ENCODE assay signal across 19 mouse cellular contexts in the genomic region with DNA sequence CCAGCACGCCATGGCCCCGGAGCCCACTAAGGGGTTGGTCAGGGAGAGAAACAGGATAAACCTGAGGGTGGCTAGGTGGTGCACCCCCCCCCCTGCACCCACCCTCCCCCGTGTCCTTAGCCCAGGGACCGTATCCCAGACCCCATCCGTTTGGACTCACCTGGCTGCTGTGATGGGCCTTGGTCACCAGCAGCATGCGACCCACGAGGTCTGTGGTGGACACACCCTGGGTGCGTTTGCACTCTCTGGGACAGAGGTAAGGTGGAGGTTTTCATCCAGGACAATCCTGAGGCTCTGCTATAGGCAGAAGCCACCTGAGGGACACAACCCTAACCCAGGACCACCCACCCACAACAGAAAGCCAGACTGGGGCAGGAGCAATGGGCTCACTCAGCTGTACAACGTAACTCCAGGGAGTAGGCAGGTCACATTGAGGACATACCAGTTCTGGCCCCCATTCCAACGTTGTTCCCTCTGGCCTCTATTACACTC. TPM values are rescaled to one million over a fixed set of nuclear protein-coding genes. Genes with fewer than 3 reads are reported as not detected.
A peak's percentile ranks its signal among the peaks of the same experiment; 100 is the strongest.
DNase-seq lines count a peak whose midpoint lies in the region; ATAC-seq and TF ChIP-seq lines count a peak whose summit lies in the region.
"Had no signal": no experiment of that assay in that cellular context is flagged by ENCODE, and none has a peak within 500 bp of the region (broad histone marks: within the 10 kb centered on the region; RNA-seq: fewer than 3 reads in every experiment).

No protein-coding gene starts in this region.

- no peak overlapping the region for H3K4me2 ChIP-seq in forebrain, embryonic 11.5 days (ENCODE audit: low read depth, low read length, severe bottlenecking)
- H3K4me2 ChIP-seq in intestine, postnatal 0 days (replicated peaks; ENCODE audit: low read depth) = no peak overlapping the region
- no peak overlapping the region for H3K4me2 ChIP-seq in intestine, embryonic 16.5 days (ENCODE audit: low read depth, low read length)
- H3K4me2 ChIP-seq: embryonic facial prominence, embryonic 13.5 days; heart, embryonic 13.5 days; intestine, embryonic 15.5 days had no signal

- no peak overlapping the region for H3K4me3 ChIP-seq in forebrain, embryonic 11.5 days (ENCODE audit: low read depth, low read length)
- H3K4me3 ChIP-seq in forebrain, embryonic 10.5 days = no peak overlapping the region; the same call in 1 of the 2 replicates
- no peak overlapping the region for H3K4me3 ChIP-seq in intestine, postnatal 0 days (ENCODE audit: low read depth, low read length)
- no peak overlapping the region for H3K4me3 ChIP-seq in intestine, embryonic 16.5 days (ENCODE audit: low read length)
- H3K4me3 ChIP-seq: embryonic facial prominence, embryonic 13.5 days; erythroblast, embryonic 14.5 days; gastrocnemius, adult 2 months; heart, embryonic 13.5 days; intestine, embryonic 15.5 days had no signal

- no peak overlapping the region for H3K9ac ChIP-seq in forebrain, embryonic 11.5 days (ENCODE audit: low read length)
- H3K9ac ChIP-seq in intestine, postnatal 0 days (ENCODE audit: low read depth, low read length) = no peak overlapping the region
- no peak overlapping the region for H3K9ac ChIP-seq in intestine, embryonic 16.5 days (ENCODE audit: low read depth, low read length)
- H3K9ac ChIP-seq: embryonic facial prominence, embryonic 13.5 days; forebrain, postnatal 0 days; heart, embryonic 13.5 days; intestine, embryonic 15.5 days had no signal

- no peaks in the 10 kb centered on the region for H3K9me3 ChIP-seq in forebrain, embryonic 11.5 days (ENCODE audit: control insufficient read depth, low read length)
- no peaks in the 10 kb centered on the region; the same call in 1 of the 2 replicates for H3K9me3 ChIP-seq in forebrain, embryonic 10.5 days
- H3K9me3 ChIP-seq in intestine, postnatal 0 days (ENCODE audit: control insufficient read depth) = no peaks in the 10 kb centered on the region
- H3K9me3 ChIP-seq in intestine, embryonic 16.5 days (ENCODE audit: control insufficient read depth, low read length) = no peaks in the 10 kb centered on the region
- H3K9me3 ChIP-seq: embryonic facial prominence, embryonic 10.5 days; embryonic facial prominence, embryonic 13.5 days; heart, embryonic 13.5 days; intestine, embryonic 15.5 days had no signal

- WGBS in forebrain, embryonic 11.5 days = 86% methylated on average over 10 of the region's 10 CpGs
- WGBS in forebrain, embryonic 10.5 days = 94% methylated on average over 10 of the region's 10 CpGs
- 79% methylated on average over 10 of the region's 10 CpGs for WGBS in intestine, postnatal 0 days
- 89% methylated on average over 10 of the region's 10 CpGs for WGBS in intestine, embryonic 16.5 days

- ATAC-seq in cerebellum, adult (ENCODE audit: insufficient number of reproducible peaks, low FRiP score, low TSS enrichment) = no peak
- ATAC-seq in forebrain, embryonic 11.5 days (replicated peaks; ENCODE audit: low FRiP score) = no peak
- no peak for ATAC-seq in intestine, postnatal 0 days
- no peak for ATAC-seq in intestine, embryonic 16.5 days
- ATAC-seq: forebrain, embryonic 14.5 days; intestine, embryonic 15.5 days had no signal

- H3K4me1 ChIP-seq in forebrain, embryonic 11.5 days (replicated peaks; ENCODE audit: control insufficient read depth, insufficient read depth, low read length) = peaks cover 11% of the 10 kb centered on the region; the same call in 1 of the 2 replicates
- H3K4me1 ChIP-seq in forebrain, embryonic 10.5 days = peaks cover 43% of the 10 kb centered on the region
- peaks cover 6% of the 10 kb centered on the region; the same call in 1 of the 2 replicates for H3K4me1 ChIP-seq in intestine, postnatal 0 days (replicated peaks; ENCODE audit: control insufficient read depth, insufficient read depth, low read length)
- H3K4me1 ChIP-seq in intestine, embryonic 16.5 days (ENCODE audit: control insufficient read depth, insufficient read depth, low read length) = peaks cover 32% of the 10 kb centered on the region

- no peaks in the 10 kb centered on the region for H3K27me3 ChIP-seq in forebrain, embryonic 11.5 days (ENCODE audit: control insufficient read depth, insufficient read depth, low read length)
- peaks cover 14% of the 10 kb centered on the region for H3K27me3 ChIP-seq in forebrain, embryonic 10.5 days (ENCODE audit: poor library complexity, severe bottlenecking)
- H3K27me3 ChIP-seq in intestine, postnatal 0 days (replicated peaks; ENCODE audit: control insufficient read depth, insufficient read depth, low read length) = no peaks in the 10 kb centered on the region
- H3K27me3 ChIP-seq in intestine, embryonic 16.5 days (replicated peaks; ENCODE audit: control insufficient read depth, insufficient read depth, low read length) = no peaks in the 10 kb centered on the region
- H3K27me3 ChIP-seq: intestine, embryonic 15.5 days had no signal

- H3K36me3 ChIP-seq in forebrain, embryonic 11.5 days (ENCODE audit: control insufficient read depth, insufficient read depth, low read length) = no peaks in the 10 kb centered on the region; the same call in 1 of the 2 replicates
- peaks cover 78% of the 10 kb centered on the region for H3K36me3 ChIP-seq in forebrain, embryonic 10.5 days (replicated peaks)
- peaks cover 58% of the 10 kb centered on the region for H3K36me3 ChIP-seq in intestine, postnatal 0 days (ENCODE audit: control insufficient read depth, insufficient read depth)
- H3K36me3 ChIP-seq in intestine, embryonic 16.5 days (ENCODE audit: control insufficient read depth, insufficient read depth, low read length) = peaks cover 29% of the 10 kb centered on the region

- TF ChIP-seq CTCF in intestine, postnatal 0 days (IDR thresholded peaks at IDR 0.05; ENCODE audit: low read depth) = no peak

- no peak overlapping the region for H3K27ac ChIP-seq in forebrain, embryonic 11.5 days (ENCODE audit: low read depth, low read length)
- H3K27ac ChIP-seq in forebrain, embryonic 10.5 days = no peak overlapping the region
- H3K27ac ChIP-seq in intestine, postnatal 0 days (ENCODE audit: low read depth, low read length) = peak overlapping the region; percentile 28; the same call in 1 of the 2 replicates
- no peak overlapping the region for H3K27ac ChIP-seq in intestine, embryonic 16.5 days (ENCODE audit: low read length)
- H3K27ac ChIP-seq: embryonic facial prominence, embryonic 10.5 days; embryonic facial prominence, embryonic 13.5 days; heart, embryonic 13.5 days; intestine, embryonic 15.5 days had no signal

- DNase-seq in cerebellum, adult 11-12 months = peak; percentile 57
- peak; percentile 51 for DNase-seq in forebrain, embryonic 11.5 days (ENCODE audit: low spot score)
- DNase-seq in forebrain, embryonic 10.5 days (ENCODE audit: extremely low spot score, low spot score) = no peak
- DNase-seq in testis, postnatal 10 days (ENCODE audit: low spot score) = peak; percentile 40
- DNase-seq in testis, postnatal 14 days (ENCODE audit: low spot score) = no peak
- DNase-seq: adrenal gland, adult 8-10 months had no signal

RNA-seq across cellular contexts. Expression of a gene that starts 4.2 kb away (rescaled TPM):
- 126 and 134 TPM in 2 replicates for polyA plus RNA-seq in forebrain, embryonic 11.5 days (2014; fragmentation: Nextera tagmentation; extraction: Ambion mirVana)
- polyA plus RNA-seq in forebrain, embryonic 10.5 days (2016; fragmentation: Nextera tagmentation; extraction: Ambion mirVana) = 145 and 148 TPM in 2 replicates
- polyA plus RNA-seq in intestine, postnatal 0 days (2015; fragmentation: Nextera tagmentation; extraction: Ambion mirVana) = 320 and 378 TPM in 2 replicates
- 393 and 441 TPM in 2 replicates for polyA plus RNA-seq in intestine, embryonic 16.5 days (2015; fragmentation: Nextera tagmentation; extraction: Ambion mirVana)

RNA-seq across cellular contexts. Expression of a gene that starts 5.2 kb away (rescaled TPM):
- not detected in 2 replicates for polyA plus RNA-seq in forebrain, embryonic 11.5 days (2014; fragmentation: Nextera tagmentation; extraction: Ambion mirVana)
- polyA plus RNA-seq in forebrain, embryonic 10.5 days (2016; fragmentation: Nextera tagmentation; extraction: Ambion mirVana) = 0.44 TPM in 1 of 2 replicates, not detected in the other
- polyA plus RNA-seq in intestine, postnatal 0 days (2015; fragmentation: Nextera tagmentation; extraction: Ambion mirVana) = 3.4 and 3.5 TPM in 2 replicates
- 2.7 and 3.8 TPM in 2 replicates for polyA plus RNA-seq in intestine, embryonic 16.5 days (2015; fragmentation: Nextera tagmentation; extraction: Ambion mirVana)
- polyA plus RNA-seq: activated CD4-positive, CD25-positive, alpha-beta regulatory T cell, adult 4 months; embryonic facial prominence, embryonic 10.5 days; erythroblast, embryonic 14.5 days; hindbrain, embryonic 11.5 days had no signal

RNA-seq across cellular contexts. Expression of a gene that starts 11.5 kb away (rescaled TPM):
- polyA plus RNA-seq in forebrain, embryonic 11.5 days (2014; fragmentation: Nextera tagmentation; extraction: Ambion mirVana) = 37.8 and 41.1 TPM in 2 replicates
- polyA plus RNA-seq in forebrain, embryonic 10.5 days (2016; fragmentation: Nextera tagmentation; extraction: Ambion mirVana) = 30.1 and 32.8 TPM in 2 replicates
- 73.1 and 77.7 TPM in 2 replicates for polyA plus RNA-seq in intestine, postnatal 0 days (2015; fragmentation: Nextera tagmentation; extraction: Ambion mirVana)
- 47.7 and 52.9 TPM in 2 replicates for polyA plus RNA-seq in intestine, embryonic 16.5 days (2015; fragmentation: Nextera tagmentation; extraction: Ambion mirVana)

RNA-seq across cellular contexts. Expression of a gene that starts 15.3 kb away (rescaled TPM):
- 200 and 217 TPM in 2 replicates for polyA plus RNA-seq in forebrain, embryonic 11.5 days (2014; fragmentation: Nextera tagmentation; extraction: Ambion mirVana)
- polyA plus RNA-seq in forebrain, embryonic 10.5 days (2016; fragmentation: Nextera tagmentation; extraction: Ambion mirVana) = 218 and 228 TPM in 2 replicates
- polyA plus RNA-seq in intestine, postnatal 0 days (2015; fragmentation: Nextera tagmentation; extraction: Ambion mirVana) = 107 and 108 TPM in 2 replicates
- 164 and 171 TPM in 2 replicates for polyA plus RNA-seq in intestine, embryonic 16.5 days (2015; fragmentation: Nextera tagmentation; extraction: Ambion mirVana)

RNA-seq across cellular contexts. Expression of a gene that starts 15.4 kb away (rescaled TPM):
- polyA plus RNA-seq in forebrain, embryonic 11.5 days (2014; fragmentation: Nextera tagmentation; extraction: Ambion mirVana) = 808 and 816 TPM in 2 replicates
- 618 and 646 TPM in 2 replicates for polyA plus RNA-seq in forebrain, embryonic 10.5 days (2016; fragmentation: Nextera tagmentation; extraction: Ambion mirVana)
- polyA plus RNA-seq in intestine, postnatal 0 days (2015; fragmentation: Nextera tagmentation; extraction: Ambion mirVana) = 209 and 226 TPM in 2 replicates
- 19.6 and 86.6 TPM in 2 replicates for polyA plus RNA-seq in intestine, embryonic 16.5 days (2015; fragmentation: Nextera tagmentation; extraction: Ambion mirVana)

Comparison
In these comparisons a context has a peak if more than half of its experiments do, and no peak if none do; other contexts are left out.
1. DNase-seq: peak in cerebellum, adult 11-12 months (single experiment), forebrain, embryonic 11.5 days (single experiment) and testis, postnatal 10 days (single experiment); none in forebrain, embryonic 10.5 days (single experiment) and testis, postnatal 14 days (single experiment).